Mouse (Mus musculus) embryonic stem cell, embryonic (primary cell): ENCODE measurements around the gene Cmtm6.

ENCODE experiments used
- CTCF ChIA-PET, 4 experiments: fragments of 300-600 bp in 2 of 4; fragments of 350-600 bp in 2 of 4; sonication (Branson Sonifier 250); formaldehyde crosslinking; loops; one replicate each; lab custom pipeline; 2022; ENCODE audit warnings: inconsistent platforms in 2 of 4; lab: Charles Lee
- POLR2A ChIA-PET, 4 experiments: fragments of 300-600 bp in 2 of 4; fragments of 350-600 bp in 2 of 4; sonication (Branson Sonifier 250); formaldehyde crosslinking; loops; one replicate each; lab custom pipeline; 2022; ENCODE audit warnings: antibody characterized with exemption in 4 of 4, inconsistent platforms in 1 of 4; lab: Charles Lee

Gene Cmtm6

DNA sequence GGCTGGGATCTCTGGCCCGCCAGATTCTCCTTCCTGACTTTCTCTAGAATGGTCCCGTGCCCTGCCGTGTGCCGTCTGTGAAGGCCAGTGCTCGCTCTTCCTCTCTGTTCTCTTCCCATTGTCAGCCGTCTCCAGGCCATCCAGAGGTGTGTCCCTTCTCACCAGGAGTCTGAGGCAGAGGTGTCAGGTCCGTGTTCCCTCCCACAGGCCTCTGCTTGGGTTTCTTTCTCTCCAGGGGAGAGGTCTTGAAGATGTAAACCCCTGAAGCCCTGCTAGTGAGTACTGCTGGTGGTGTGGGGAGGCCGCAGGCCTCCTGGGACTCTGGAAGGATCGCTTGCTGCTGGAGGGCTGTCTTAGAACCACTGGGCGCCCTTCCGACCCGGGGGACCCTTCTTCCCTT is 16.6 kb downstream of the Cmtm6 start:
- ChIA-PET CTCF (interaction anchor here in 2 of 4 experiments (0.6 to 1.3 kb wide), 3 partner anchors 14 to 477 kb away, joined by 3 read pairs; no protein-coding TSS in a partner anchor), POLR2A (interaction anchor here in 2 of 4 experiments (1.0 to 1.1 kb wide), 2 partner anchors 33 to 164 kb away, joined by 3 to 4 read pairs; no protein-coding TSS in a partner anchor)

DNA sequence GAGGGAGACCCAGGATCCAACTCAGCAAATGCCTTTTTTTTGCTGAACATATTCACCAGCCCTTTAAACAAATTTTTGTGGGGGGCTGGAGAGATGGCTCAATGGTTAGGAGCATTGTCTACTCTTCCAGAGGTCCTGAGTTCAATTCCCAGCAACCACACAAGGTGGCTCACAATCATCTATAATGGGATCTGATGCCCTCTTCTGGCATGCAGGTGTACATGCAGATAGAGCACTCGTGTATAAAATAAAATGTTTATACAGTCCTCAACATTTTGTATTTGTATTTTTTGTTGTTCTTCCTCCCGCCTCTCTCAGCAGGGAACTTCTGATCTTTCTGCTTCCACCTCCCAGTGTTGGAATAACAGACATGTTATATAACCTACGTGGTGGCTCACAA is 20.7 kb downstream of the Cmtm6 start:
- POLR2A ChIA-PET, result interaction anchor here in 2 of 4 experiments (0.6 to 0.9 kb wide), 2 partner anchors 13 to 559 kb away, joined by 3 read pairs; partner anchors contain the start of gene Stt3b (in 1 of the 2)
- CTCF ChIA-PET, result interaction anchor here (0.6 to 2.0 kb wide), 5 partner anchors 12 to 291 kb away, joined by 3 to 6 read pairs (median 4); no protein-coding TSS in a partner anchor

DNA sequence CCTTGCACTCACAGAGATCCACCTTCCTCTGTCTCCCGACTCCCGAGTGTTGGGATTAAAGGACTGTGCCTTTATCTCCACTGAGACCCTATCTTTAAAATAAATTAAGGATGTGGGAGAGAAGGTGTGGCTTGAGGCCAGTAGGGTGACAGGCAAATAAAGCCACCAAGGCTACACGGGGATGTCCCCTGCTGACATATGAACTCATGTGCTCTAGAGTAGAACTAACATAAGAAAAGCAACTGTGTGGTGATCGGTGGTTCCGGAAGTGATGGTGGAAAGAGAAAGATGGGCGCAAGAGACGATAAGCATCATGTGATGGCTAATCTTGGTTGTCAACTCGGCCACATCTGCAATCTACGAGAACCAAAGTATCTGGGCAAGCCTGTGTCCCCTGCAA is 21.4 kb downstream of the Cmtm6 start:
- ChIA-PET CTCF (interaction anchor here in 3 of 4 experiments (0.7 to 2.0 kb wide), 12 partner anchors 10 to 160 kb away, joined by 3 to 14 read pairs (median 4); partner anchors contain the start of gene Cnot10 (in 1 of the 3)), POLR2A (interaction anchor here in 2 of 4 experiments (0.9 to 2.0 kb wide), 6 partner anchors 14 to 63 kb away, joined by 3 to 8 read pairs (median 3); partner anchors contain the start of gene Dync1li1 (in 1 of the 2))

DNA sequence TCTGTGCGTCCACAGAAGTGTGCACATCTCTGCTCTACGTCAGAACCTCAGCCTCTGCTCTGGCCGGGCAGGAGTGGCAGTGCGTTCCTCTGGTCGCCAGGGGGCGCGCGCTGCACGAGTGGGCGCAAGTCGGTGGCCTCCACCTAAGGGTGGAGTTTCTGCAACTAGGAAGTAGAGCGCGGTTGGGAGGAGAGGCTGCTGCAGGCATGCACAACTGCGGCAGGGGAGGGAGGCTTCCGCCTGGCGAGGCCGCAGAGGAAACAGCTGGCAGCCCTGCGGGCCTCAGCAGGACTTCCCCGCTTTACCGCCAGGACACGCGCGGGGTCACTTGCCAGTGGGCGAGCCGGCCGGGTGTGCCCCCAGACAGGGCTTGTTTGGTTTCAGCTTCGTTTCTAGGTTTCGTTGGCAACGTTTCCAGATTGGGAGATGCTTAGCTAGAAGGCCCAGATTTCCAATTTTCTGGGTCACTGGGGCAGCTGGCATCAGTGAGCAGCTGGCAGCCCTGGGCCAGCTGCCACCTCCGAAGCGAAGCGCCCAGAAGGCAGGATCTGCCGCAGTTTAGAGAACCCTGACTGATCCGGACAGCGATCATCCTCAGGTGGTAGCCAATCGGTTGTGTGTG is 22.1 kb downstream of the Cmtm6 start:
- CTCF ChIA-PET, result interaction anchor here (0.7 to 2.0 kb wide), 22 partner anchors 10 to 400 kb away, joined by 3 to 14 read pairs (median 3); partner anchors contain the start of genes Cmtm7 (in 2 of the 4), Cmtm6 (in 1 of the 4) and Cnot10 (in 1 of the 4)
- POLR2A ChIA-PET, result interaction anchor here (0.5 to 2.2 kb wide), 17 partner anchors 9 to 136 kb away, joined by 3 to 14 read pairs (median 3); partner anchors contain the start of genes Cmtm7 (in 1 of the 4) and Dync1li1 (in 1 of the 4)

DNA sequence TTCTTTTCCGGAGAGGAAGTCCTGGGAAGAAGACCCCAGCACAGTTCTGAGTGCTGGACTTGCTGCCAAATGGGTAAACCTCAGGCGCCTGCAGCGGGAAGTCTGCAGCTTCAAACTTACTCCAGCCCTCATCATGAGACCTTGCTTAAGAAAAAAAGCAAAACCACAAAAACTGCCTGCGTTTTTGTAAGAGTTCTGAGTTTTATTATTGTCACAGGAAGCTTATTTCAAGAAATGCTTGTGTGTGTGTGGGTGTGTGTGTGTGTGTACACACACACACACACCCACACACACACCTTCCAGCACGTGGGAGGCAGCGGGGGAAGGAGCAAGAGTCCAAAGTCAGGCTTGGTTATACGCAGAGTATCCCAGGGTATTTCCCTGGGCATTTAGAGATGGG is 27.4 kb downstream of the Cmtm6 start:
- POLR2A ChIA-PET, result interaction anchor here in 3 of 4 experiments (0.6 to 1.6 kb wide), 6 partner anchors 9 to 611 kb away, joined by 3 to 5 read pairs (median 4); partner anchors contain the start of genes Cmtm6 (in 1 of the 3) and Cmtm7 (in 1 of the 3)
- CTCF ChIA-PET, result interaction anchor here in 1 of 4 experiments (0.6 to 0.7 kb wide), 2 partner anchors 131 to 323 kb away, joined by 3 read pairs; no protein-coding TSS in a partner anchor

DNA sequence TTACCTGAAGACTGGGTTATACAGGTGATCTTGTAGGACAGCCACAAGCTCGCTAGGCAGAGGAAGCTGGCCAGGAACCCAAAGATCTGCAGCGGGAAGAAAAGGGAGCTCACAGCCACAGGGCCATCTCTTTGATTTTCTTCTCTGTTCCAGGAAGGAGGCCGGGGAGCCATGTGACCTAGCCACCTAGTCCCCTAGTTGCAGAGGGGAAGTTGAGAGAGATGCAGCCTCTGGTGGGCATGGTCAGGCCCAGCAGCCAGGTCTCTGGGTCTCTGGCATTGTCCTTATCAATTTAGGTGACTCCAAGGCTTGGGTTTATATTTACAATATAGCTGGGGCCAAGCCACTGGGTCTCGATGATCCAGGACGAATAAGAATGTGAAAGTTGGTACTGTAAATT is 27.9 kb downstream of the Cmtm6 start:
- ChIA-PET POLR2A (interaction anchor here in 3 of 4 experiments (0.6 to 1.6 kb wide), 9 partner anchors 9 to 174 kb away, joined by 3 to 6 read pairs (median 4); partner anchors contain the start of genes Cmtm6 (in 1 of the 3) and Cmtm7 (in 1 of the 3)), CTCF (interaction anchor here in 2 of 4 experiments (0.6 to 0.7 kb wide), 3 partner anchors 77 to 323 kb away, joined by 3 read pairs; no protein-coding TSS in a partner anchor)

DNA sequence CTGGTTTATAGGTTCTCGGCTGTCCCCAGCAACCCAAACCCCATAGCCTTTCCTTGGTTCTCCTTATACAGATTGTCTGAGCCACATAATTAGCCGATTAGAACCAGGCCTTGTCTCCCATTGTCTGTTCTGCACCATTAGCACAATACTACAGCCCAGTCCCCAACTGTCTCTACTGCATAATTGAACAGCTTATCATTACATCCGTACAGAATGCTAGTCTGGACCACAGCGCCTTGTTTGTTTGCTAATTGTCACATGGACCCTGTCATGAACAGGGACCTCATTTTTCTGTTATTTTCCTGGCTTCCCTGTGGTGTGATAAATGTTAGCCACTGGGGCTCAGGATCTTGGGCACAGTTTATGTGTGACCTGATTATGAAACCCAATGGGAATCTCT is 29.0 kb downstream of the Cmtm6 start:
- ChIA-PET POLR2A (interaction anchor here in 2 of 4 experiments (0.6 to 1.6 kb wide), 4 partner anchors 9 to 96 kb away, joined by 3 to 6 read pairs (median 4); partner anchors contain the start of gene Cmtm6 (in 1 of the 2)), CTCF (interaction anchor here in 1 of 4 experiments (0.6 to 0.8 kb wide), 2 partner anchors 26 to 304 kb away, joined by 3 read pairs; no protein-coding TSS in a partner anchor)

DNA sequence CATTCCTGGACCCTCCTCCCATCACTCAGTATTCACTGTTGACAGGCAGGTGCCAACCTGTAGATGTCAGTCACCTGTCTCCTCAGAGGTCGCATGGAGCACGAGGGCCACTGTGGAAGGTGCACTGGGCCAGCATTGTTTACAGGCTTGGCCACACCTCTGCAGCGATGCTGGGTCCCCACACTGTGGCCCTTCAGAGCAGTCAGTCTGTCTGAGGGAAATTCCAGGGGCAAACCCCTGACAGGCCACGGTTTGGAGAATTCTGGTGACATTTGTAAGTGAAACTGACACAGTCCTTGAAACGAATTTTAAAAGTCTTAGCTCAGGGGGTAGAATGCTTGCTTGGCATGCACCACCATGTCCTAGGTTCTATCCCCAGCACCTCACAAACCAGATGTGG is 29.4 kb downstream of the Cmtm6 start:
- ChIA-PET POLR2A (interaction anchor here in 1 of 4 experiments (1.2 kb wide), 1 partner anchor 18 kb away, joined by 4 read pairs; no protein-coding TSS in a partner anchor), CTCF (no interaction called here)

DNA sequence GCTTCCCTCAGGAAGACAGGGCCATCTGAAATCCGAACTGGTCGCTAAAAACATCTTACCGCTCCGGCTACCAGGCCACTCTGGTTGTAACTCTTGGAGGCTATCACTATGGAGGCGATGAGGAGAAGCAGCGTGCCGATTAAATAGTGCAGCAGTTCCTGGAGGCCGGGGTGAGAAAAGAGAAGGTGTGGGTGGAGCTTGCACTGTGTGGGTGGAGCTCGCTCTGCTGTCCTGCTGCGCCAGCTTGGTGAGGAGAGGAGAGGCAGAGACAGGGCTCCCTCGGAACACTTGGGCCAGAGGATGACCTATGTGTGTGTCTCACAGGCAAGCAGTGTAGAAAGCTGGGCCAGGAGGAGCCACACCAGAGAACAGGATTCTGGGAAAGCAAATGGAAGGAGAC is 30.9 kb downstream of the Cmtm6 start:
- CTCF ChIA-PET, result interaction anchor here in 3 of 4 experiments (0.6 to 2.4 kb wide), 8 partner anchors 9 to 223 kb away, joined by 3 to 14 read pairs (median 3); partner anchors contain the start of genes Cmtm7 (in 2 of the 3), Cmtm6 (in 1 of the 3) and Cmtm8 (in 1 of the 3)

DNA sequence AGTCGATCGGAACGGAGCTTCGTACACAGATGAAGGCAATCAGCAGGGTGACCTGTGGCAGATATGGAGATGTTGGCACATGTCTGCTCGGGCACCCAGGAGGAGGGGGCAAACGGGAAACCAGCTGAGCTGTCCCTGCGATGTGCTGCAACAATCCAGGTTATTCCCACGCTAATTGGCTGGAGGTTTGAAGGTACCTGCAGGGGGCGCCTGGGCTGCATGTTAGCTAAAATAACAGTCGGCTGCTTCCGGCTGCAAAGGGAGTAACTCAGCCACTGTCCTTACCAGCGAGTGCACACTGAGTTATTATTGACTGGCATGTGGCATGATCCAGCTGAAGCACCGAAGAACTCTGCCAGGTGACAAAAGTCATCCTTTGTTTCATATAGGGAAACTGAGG is 32.4 kb downstream of the Cmtm6 start:
- CTCF ChIA-PET, result interaction anchor here (0.5 to 2.4 kb wide), 27 partner anchors 10 to 145 kb away, joined by 3 to 14 read pairs (median 3); partner anchors contain the start of genes Cmtm7 (in 2 of the 4), Cmtm6 (in 1 of the 4) and Cmtm8 (in 1 of the 4)
- POLR2A ChIA-PET, result interaction anchor here in 3 of 4 experiments (0.6 to 2.4 kb wide), 18 partner anchors 10 to 179 kb away, joined by 3 to 14 read pairs (median 4); partner anchors contain the start of genes Cmtm7 (in 1 of the 3), Cmtm8 (in 1 of the 3) and Cnot10 (in 1 of the 3)

More for the DNA sequence above, 30.9 kb downstream of the Cmtm6 start:
- POLR2A ChIA-PET, result interaction anchor here in 2 of 4 experiments (1.0 to 2.4 kb wide), 11 partner anchors 8 to 122 kb away, joined by 3 to 14 read pairs (median 4); partner anchors contain the start of genes Cmtm7 (in 1 of the 2) and Cnot10 (in 1 of the 2)

DNA sequence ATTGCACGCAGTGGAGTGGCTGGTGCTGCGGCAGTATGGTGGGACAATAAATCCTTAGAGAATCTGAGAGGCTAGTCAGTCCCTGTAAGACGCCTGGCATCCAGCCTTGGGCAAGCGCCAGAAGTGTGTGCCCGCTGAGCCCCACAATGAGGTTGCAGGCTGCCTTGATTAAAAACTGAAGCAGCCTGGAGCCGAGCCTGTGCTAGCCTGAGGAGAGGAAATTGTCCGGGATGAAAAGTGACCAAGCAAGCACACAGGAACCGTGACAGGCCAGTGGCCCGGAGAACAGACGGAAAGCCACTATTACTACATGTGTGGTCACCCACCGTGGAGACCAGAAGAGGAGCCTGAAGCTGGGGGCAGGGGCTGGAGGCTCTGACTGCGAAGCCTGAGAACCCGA is 36.1 kb downstream of the Cmtm6 start:
- ChIA-PET CTCF (interaction anchor here in 1 of 4 experiments (0.9 to 1.3 kb wide), 3 partner anchors 36 to 190 kb away, joined by 3 to 4 read pairs (median 3); partner anchors contain the start of gene Cmtm6), POLR2A (interaction anchor here (0.6 to 6.2 kb wide), 16 partner anchors 8 to 587 kb away, joined by 3 to 56 read pairs (median 4); partner anchors contain the start of genes Cmtm7 (in 2 of the 4), Cnot10 (in 2 of the 4), Cmtm8 (in 1 of the 4) and Dync1li1 (in 1 of the 4))

DNA sequence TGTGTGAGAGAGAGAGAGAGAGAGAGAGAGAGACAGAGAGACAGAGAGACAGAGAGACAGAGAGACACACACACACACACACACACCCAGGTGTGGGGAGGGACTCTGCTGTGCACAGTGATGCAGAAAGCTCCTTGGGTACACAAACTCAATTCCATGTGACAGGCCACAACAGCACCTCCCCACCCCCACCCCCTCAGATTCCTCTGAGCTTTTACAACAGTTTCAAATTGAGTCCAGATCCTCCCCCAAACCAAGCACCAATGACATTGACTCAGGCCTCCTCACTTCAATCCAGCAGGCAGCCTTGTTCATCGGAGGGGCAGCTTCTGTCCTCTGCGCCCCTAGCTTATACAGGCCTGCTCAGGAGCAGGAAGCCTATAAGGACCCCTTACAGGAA is 36.6 kb downstream of the Cmtm6 start:
- ChIA-PET CTCF (interaction anchor here in 2 of 4 experiments (0.5 to 1.3 kb wide), 7 partner anchors 29 to 1672 kb away, joined by 3 to 5 read pairs (median 3); partner anchors contain the start of gene Cmtm6 (in 1 of the 2)), POLR2A (interaction anchor here in 3 of 4 experiments (0.6 to 6.2 kb wide), 14 partner anchors 9 to 587 kb away, joined by 3 to 56 read pairs (median 4); partner anchors contain the start of genes Cmtm7 (in 2 of the 3), Cmtm8 (in 1 of the 3), Cnot10 (in 1 of the 3) and Dync1li1 (in 1 of the 3))

DNA sequence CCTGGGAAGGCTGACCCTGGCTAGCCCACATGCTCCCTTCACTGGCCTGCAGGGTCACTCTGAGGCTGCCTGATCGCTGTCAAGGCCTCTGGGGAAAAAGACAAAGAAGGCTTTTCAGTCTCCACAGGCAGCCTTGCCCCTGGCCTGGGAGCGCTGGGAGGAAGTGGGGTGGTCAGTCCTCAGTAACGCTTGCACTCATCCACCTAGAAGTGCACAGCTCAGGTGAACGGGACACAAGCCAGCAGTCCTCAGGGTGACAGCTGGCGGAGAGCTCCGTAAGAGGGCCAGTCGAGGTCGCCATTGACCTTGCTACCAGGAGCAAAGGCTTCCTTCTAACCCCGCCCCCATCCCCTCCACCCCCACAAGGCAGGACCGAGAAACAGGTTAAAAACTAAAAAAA is 37.1 kb downstream of the Cmtm6 start:
- CTCF ChIA-PET, result interaction anchor here in 2 of 4 experiments (0.5 to 1.3 kb wide), 8 partner anchors 30 to 1672 kb away, joined by 3 to 5 read pairs (median 4); partner anchors contain the start of gene Cmtm6 (in 1 of the 2)
- POLR2A ChIA-PET, result interaction anchor here in 2 of 4 experiments (0.6 to 6.2 kb wide), 16 partner anchors 8 to 80 kb away, joined by 3 to 56 read pairs (median 4); partner anchors contain the start of genes Cmtm6 (in 2 of the 2), Cmtm7 (in 2 of the 2) and Dync1li1 (in 1 of the 2)

DNA sequence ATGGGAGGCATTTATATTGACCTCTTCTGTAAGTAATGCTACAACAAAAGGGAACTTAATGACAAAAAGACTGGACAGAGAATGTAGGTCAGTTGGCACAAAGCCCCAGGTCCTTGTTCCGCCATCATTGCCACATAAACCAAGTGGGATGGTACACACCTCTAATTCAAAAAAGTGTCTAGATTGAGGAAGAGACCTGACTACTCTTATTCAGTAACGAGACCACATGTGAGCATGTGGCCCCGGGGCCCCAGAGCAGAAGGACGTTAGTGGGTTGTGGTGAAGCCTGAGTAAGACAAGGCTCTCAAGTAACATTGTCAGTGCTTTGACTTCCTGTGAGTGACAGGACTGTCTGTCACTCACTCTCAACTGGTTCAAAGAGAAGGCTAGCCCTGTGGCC is 39.3 kb downstream of the Cmtm6 start:
- ChIA-PET CTCF (interaction anchor here in 1 of 4 experiments (0.6 kb wide), 3 partner anchors 20 to 272 kb away, joined by 3 to 4 read pairs (median 3); no protein-coding TSS in a partner anchor), POLR2A (interaction anchor here in 3 of 4 experiments (0.6 to 6.2 kb wide), 4 partner anchors 10 to 215 kb away, joined by 3 to 56 read pairs (median 3); partner anchors contain the start of gene Cmtm7 (in 1 of the 3))

DNA sequence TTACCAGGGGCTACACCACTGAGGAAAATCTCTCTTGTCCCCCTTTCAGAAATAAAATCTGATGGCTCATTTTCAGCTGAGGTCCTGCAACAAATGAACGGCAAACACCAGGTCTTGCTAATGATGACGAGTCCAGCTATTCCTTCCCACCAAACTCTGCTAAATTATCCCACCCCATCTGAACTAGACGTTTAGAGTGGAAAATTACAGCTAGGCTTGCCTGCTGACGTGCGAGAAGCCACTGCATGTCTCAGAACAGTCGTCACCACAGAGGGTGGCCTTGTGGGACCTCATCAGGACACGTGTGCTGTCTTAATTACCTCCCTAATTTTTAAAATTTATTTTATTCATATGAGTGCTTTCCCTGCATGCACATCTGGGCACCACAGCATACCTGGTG is 40.6 kb downstream of the Cmtm6 start:
- CTCF ChIA-PET, result no interaction called here
- POLR2A ChIA-PET, result interaction anchor here in 3 of 4 experiments (1.1 to 1.2 kb wide), 3 partner anchors 9 to 10 kb away, joined by 3 read pairs; partner anchors contain the start of gene Cmtm7 (in 1 of the 3)

DNA sequence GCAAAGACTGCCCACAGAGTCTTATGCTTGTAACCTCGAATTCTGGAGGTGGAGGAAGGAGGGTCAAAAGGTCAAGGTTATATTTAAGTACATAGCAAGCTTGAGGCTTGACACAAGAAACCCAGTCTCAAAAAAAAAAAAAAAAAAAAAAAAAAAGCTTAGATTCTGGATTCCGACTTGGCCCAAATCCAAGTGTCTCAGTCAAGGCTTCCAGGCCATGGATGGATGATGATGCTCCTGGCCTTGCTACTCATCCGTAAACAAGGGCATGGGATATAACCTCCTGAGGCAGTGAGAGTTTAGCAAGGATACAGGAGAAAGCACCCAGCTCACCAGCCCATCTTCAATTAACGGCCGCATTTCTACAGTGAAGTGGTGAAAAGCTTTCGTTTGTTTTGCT is 43.7 kb downstream of the Cmtm6 start:
- POLR2A ChIA-PET, result interaction anchor here in 2 of 4 experiments (0.6 to 2.4 kb wide), 13 partner anchors 10 to 546 kb away, joined by 3 to 8 read pairs (median 3); partner anchors contain the start of gene Cmtm8 (in 1 of the 2)
- CTCF ChIA-PET, result interaction anchor here in 3 of 4 experiments (0.6 to 1.4 kb wide), 5 partner anchors 9 to 161 kb away, joined by 4 to 12 read pairs (median 6); no protein-coding TSS in a partner anchor
